In the genomic region with DNA sequence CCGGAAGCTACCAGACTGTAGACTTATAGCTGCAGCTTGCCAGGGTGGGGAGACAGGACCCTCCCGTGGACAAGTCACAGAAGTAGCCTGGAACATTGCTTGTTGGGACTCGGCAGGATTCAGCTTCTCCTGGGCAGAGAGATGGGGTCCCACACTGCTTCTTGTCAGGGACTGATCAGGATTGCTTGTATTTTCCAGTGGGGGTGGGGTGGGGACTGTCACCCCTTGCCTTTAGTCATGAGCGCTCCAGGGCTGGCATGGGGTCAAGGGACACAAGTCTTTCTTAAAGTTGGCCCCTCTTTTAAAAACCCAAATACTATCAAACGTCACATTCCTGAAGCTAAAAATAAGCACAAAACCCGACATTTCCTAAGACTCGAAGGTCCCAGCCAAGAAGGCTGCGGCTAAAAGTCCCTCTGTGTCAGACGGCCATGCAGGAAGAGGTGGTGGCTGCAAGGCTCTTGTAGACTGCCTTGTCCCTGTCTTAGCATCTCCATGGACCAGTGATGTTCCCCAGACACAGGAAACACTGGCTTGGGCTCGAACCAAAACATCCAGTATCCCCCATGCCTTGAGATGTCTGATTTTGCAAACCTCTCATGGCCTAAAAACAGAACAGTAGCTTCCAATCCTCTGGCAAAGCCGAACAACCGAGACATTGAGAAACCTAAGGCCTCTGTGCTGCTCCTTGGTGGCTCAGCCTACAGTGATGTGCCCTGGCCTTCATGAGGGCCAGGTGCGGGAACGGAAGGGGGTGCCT, we compare ENCODE assay signal across 16 mouse cellular contexts. TPM values are rescaled to one million over a fixed set of nuclear protein-coding genes. Genes with fewer than 3 reads are reported as not detected.
DNase-seq lines count a peak whose midpoint lies in the region; ATAC-seq lines count a peak whose summit lies in the region.
"Had no signal": no experiment of that assay in that cellular context is flagged by ENCODE, and none has a peak within 500 bp of the region (broad histone marks: within the 10 kb centered on the region; RNA-seq: fewer than 3 reads in every experiment).

No protein-coding gene starts in this region.

- H3K9ac ChIP-seq in heart, embryonic 14.5 days (ENCODE audit: low read length) = peak overlapping the region; percentile 68
- H3K9ac ChIP-seq in neural tube, embryonic 15.5 days (replicated peaks) = no peak overlapping the region
- H3K9ac ChIP-seq: forebrain, embryonic 13.5 days; kidney, embryonic 15.5 days; liver, embryonic 15.5 days had no signal

- peaks cover 32 to 36% of the 10 kb centered on the region in 2 experiments for H3K4me1 ChIP-seq in heart, embryonic 14.5 days (ENCODE audit: control insufficient read depth in 2 of 2, insufficient read depth in 2 of 2, low read length in 2 of 2)
- H3K4me1 ChIP-seq in neural tube, embryonic 15.5 days = no peaks in the 10 kb centered on the region
- H3K4me1 ChIP-seq: forebrain, embryonic 13.5 days; liver, embryonic 15.5 days had no signal

- peak; percentile 56 for DNase-seq in cerebellum, adult 9-11 months
- DNase-seq in cerebellum, postnatal 10 days = no peak
- peak; percentile 72 for DNase-seq in adipocyte (ENCODE audit: low spot score)
- DNase-seq in lung, postnatal 10 days = peak; percentile 71
- no peak for DNase-seq in frontal cortex, postnatal 10 days (ENCODE audit: low spot score in 2 of 2)
- no peak for DNase-seq in yolk sac, embryonic 10.5 days (ENCODE audit: low spot score)
- DNase-seq: cerebellum, postnatal 14 days; right cerebral cortex, postnatal 14 days; thymus, postnatal 36 days had no signal

- no peaks in the 10 kb centered on the region for H3K27me3 ChIP-seq in heart, embryonic 14.5 days (ENCODE audit: control insufficient read depth, insufficient read depth, low read length)
- H3K27me3 ChIP-seq in neural tube, embryonic 15.5 days (replicated peaks) = no peaks in the 10 kb centered on the region
- H3K27me3 ChIP-seq: forebrain, embryonic 13.5 days; kidney, embryonic 15.5 days; liver, embryonic 15.5 days had no signal

- H3K27ac ChIP-seq in heart, embryonic 14.5 days (replicated peaks in 1 of 2; ENCODE audit: control insufficient read depth in 1 of 2, insufficient read depth in 1 of 2, low read depth in 2 of 2, low read length in 2 of 2) = peak overlapping the region; percentile 94 to 95
- H3K27ac ChIP-seq in neural tube, embryonic 15.5 days (replicated peaks) = no peak overlapping the region
- H3K27ac ChIP-seq: forebrain, embryonic 13.5 days; kidney, embryonic 15.5 days; liver, embryonic 15.5 days; midbrain, embryonic 10.5 days had no signal

- H3K4me3 ChIP-seq in heart, embryonic 14.5 days (ENCODE audit: control insufficient read depth in 1 of 2, insufficient read depth in 1 of 2, low read depth in 1 of 2, low read length in 2 of 2) = no peak overlapping the region
- H3K4me3 ChIP-seq in neural tube, embryonic 15.5 days (replicated peaks) = no peak overlapping the region
- H3K4me3 ChIP-seq: forebrain, embryonic 13.5 days; kidney, embryonic 15.5 days; liver, embryonic 15.5 days; midbrain, embryonic 10.5 days had no signal

- 45% methylated on average over 14 of the region's 14 CpGs for WGBS in heart, embryonic 14.5 days
- WGBS in neural tube, embryonic 15.5 days = 86% methylated on average over 14 of the region's 14 CpGs

- 0 out of 2 replicates have a peak, but pooled peaks have one; percentile 40 for ATAC-seq in heart, embryonic 14.5 days (ENCODE audit: insufficient number of reproducible peaks, insufficient read depth, low FRiP score, low read depth)
- no peak for ATAC-seq in neural tube, embryonic 15.5 days (ENCODE audit: low FRiP score)
- ATAC-seq: forebrain, embryonic 13.5 days; inflammation-experienced regulatory T-cells, adult 6 months had no signal

- H3K4me2 ChIP-seq in heart, embryonic 14.5 days (ENCODE audit: low read length) = no peak overlapping the region
- H3K4me2 ChIP-seq in neural tube, embryonic 15.5 days = no peak overlapping the region
- H3K4me2 ChIP-seq: forebrain, embryonic 13.5 days; kidney, embryonic 15.5 days; liver, embryonic 15.5 days had no signal

- H3K36me3 ChIP-seq in heart, embryonic 14.5 days (ENCODE audit: control insufficient read depth, insufficient read depth, low read length) = no peaks in the 10 kb centered on the region
- H3K36me3 ChIP-seq in neural tube, embryonic 15.5 days = no peaks in the 10 kb centered on the region
- H3K36me3 ChIP-seq: kidney, embryonic 15.5 days; liver, embryonic 15.5 days; midbrain, embryonic 10.5 days had no signal

- H3K9me3 ChIP-seq in heart, embryonic 14.5 days (ENCODE audit: control insufficient read depth, low read length) = no peaks in the 10 kb centered on the region
- H3K9me3 ChIP-seq in neural tube, embryonic 15.5 days (replicated peaks) = no peaks in the 10 kb centered on the region
- H3K9me3 ChIP-seq: forebrain, embryonic 13.5 days; kidney, embryonic 15.5 days; liver, embryonic 15.5 days; midbrain, embryonic 10.5 days had no signal

RNA-seq across cellular contexts. Expression of a gene that starts 37.4 kb away (rescaled TPM):
- 13.4 and 15.4 TPM in 2 replicates for polyA plus RNA-seq in heart, embryonic 14.5 days (2014; fragmentation: Nextera tagmentation; extraction: Ambion mirVana)
- polyA plus RNA-seq in neural tube, embryonic 15.5 days (2015; fragmentation: Nextera tagmentation; extraction: Ambion mirVana) = 17.9 and 19.8 TPM in 2 replicates

Comparison
In these comparisons a context has a peak if more than half of its experiments do, and no peak if none do; other contexts are left out.
1. DNase-seq: peak in cerebellum, adult 9-11 months (single experiment), adipocyte (single experiment) and lung, postnatal 10 days (single experiment); none in cerebellum, postnatal 10 days (0 of 2), frontal cortex, postnatal 10 days (0 of 2) and yolk sac, embryonic 10.5 days (single experiment).